Mouse (Mus musculus) central nervous system, embryonic 18 days (tissue): Measurements from ENCODE around the gene Ubqln3. TPM values are rescaled to one million over a fixed set of nuclear protein-coding genes. Genes with fewer than 3 reads are reported as not detected.

Source experiments
- polyA plus RNA-seq: library from polyadenylated mRNA; depleted of rRNA; stranded (reverse); fragments of >200 nt; gene quantifications from 2 replicates; pipeline ENCODE4 v1.2.3, GENCODE M21; 2012; rRNA removed

The Ubqln3 gene
- not detected in 2 replicates for polyA plus RNA-seq

GRCm38 (mm10) chr7:104143179-104143578, at the start of gene Ubqln3:
Gene Ubqln3, minus strand, starts transcription at chr7:104143279.

DNA sequence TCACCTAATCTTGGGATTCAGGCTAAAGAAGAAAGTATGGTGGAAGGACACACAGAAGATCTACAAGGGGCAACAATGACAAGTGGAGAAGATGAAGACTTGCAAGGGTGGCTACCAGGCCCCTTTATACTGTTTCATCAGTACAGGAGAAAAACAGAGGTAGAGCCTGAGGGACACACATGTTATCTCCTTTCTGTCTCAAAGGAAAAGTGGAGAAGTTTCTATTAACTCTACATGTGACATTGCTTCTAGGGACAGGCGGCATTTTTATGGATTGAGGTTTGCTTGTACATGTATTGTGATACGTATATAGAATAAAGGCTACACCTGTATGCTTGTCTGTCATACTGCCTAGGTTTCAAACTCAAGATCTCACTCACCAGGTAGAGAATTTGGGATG, 40.2 kb upstream of the Ubqln3 start, which contains the start of gene Olfr648:
Gene Olfr648 (minus strand): TSS at position 101 of the 400 bp plus-strand sequence.

GRCm38 (mm10) chr7:104150456-104150855, 7.4 kb upstream of the Ubqln3 start, which contains the start of gene Ubqlnl:
Gene Ubqlnl, minus strand, starts transcription at chr7:104150556.

GRCm38 (mm10) chr7:104137305-104137704, 5.8 kb downstream of the Ubqln3 start, which contains the start of gene Olfr643:
Gene Olfr643, minus strand, starts transcription at chr7:104137405.

GRCm38 (mm10) chr7:104129726-104130125, 13.4 kb downstream of the Ubqln3 start, which contains the start of gene Ubqln5:
Gene Ubqln5, minus strand, starts transcription at chr7:104129826.

GRCm38 (mm10) chr7:104104757-104104972, 38.4 kb downstream of the Ubqln3 start, which contains the start of gene Olfr646:
Gene Olfr646, plus strand, starts transcription at chr7:104104873.

Other genes with a start within 250 kb of the Ubqln3 start
- gene Olfr64, start 248.8 kb downstream of the Ubqln3 start, polyA plus RNA-seq, result not detected in 2 replicates
- not detected in 2 replicates for gene Olfr65, start 239.8 kb downstream of the Ubqln3 start, polyA plus RNA-seq
- not detected in 2 replicates for gene Olfr631, start 214.5 kb downstream of the Ubqln3 start, polyA plus RNA-seq
- 0.03 TPM in 1 of 2 replicates, not detected in the other for gene Olfr632, start 208.9 kb downstream of the Ubqln3 start, polyA plus RNA-seq
- not detected in 2 replicates for gene Olfr633, start 198.8 kb downstream of the Ubqln3 start, polyA plus RNA-seq
- gene Olfr635, start 172.1 kb downstream of the Ubqln3 start, polyA plus RNA-seq, result not detected in 2 replicates
- gene Olfr638, start 144.5 kb downstream of the Ubqln3 start, polyA plus RNA-seq, result not detected in 2 replicates
- 0.01 TPM in 1 of 2 replicates, not detected in the other for gene Olfr639, start 126.0 kb downstream of the Ubqln3 start, polyA plus RNA-seq
- not detected in 2 replicates for gene Olfr640, start 117.7 kb downstream of the Ubqln3 start, polyA plus RNA-seq
- gene Olfr641, start 107.8 kb downstream of the Ubqln3 start, polyA plus RNA-seq, result not detected in 2 replicates
- not detected in 2 replicates for gene Olfr642, start 90.6 kb downstream of the Ubqln3 start, polyA plus RNA-seq
- gene 4930516K23Rik, start 81.8 kb downstream of the Ubqln3 start, polyA plus RNA-seq, result not detected in 2 replicates
- gene Olfr644, start 71.4 kb downstream of the Ubqln3 start, polyA plus RNA-seq, result not detected in 2 replicates
- not detected in 2 replicates for gene Olfr645, start 57.8 kb downstream of the Ubqln3 start, polyA plus RNA-seq
- not detected in 2 replicates for gene Olfr646, start 38.4 kb downstream of the Ubqln3 start, polyA plus RNA-seq
- gene Ubqln5, start 13.5 kb downstream of the Ubqln3 start, polyA plus RNA-seq, result not detected in 2 replicates
- not detected in 2 replicates for gene Olfr643, start 5.9 kb downstream of the Ubqln3 start, polyA plus RNA-seq
- gene Ubqlnl, start 7.3 kb upstream of the Ubqln3 start, polyA plus RNA-seq, result not detected in 2 replicates
- 0.17 TPM in 1 of 2 replicates, not detected in the other for gene Olfm5, start 21.6 kb upstream of the Ubqln3 start, polyA plus RNA-seq
- 0.17 and 0.18 TPM in 2 replicates for gene Olfr648, start 40.1 kb upstream of the Ubqln3 start, polyA plus RNA-seq
- not detected in 2 replicates for gene Olfr649, start 52.7 kb upstream of the Ubqln3 start, polyA plus RNA-seq
- gene Trim6, start 75.5 kb upstream of the Ubqln3 start, polyA plus RNA-seq, result 0.39 and 0.59 TPM in 2 replicates
- gene Trim34a, start 101.2 kb upstream of the Ubqln3 start, polyA plus RNA-seq, result 2.1 and 3.1 TPM in 2 replicates
- 0.16 and 0.21 TPM in 2 replicates for gene Trim5, start 144.8 kb upstream of the Ubqln3 start, polyA plus RNA-seq
- 2.9 and 3.8 TPM in 2 replicates for gene Trim12a, start 172.2 kb upstream of the Ubqln3 start, polyA plus RNA-seq
- gene Trim34b, start 186.2 kb upstream of the Ubqln3 start, polyA plus RNA-seq, result 0.04 TPM in 1 of 2 replicates, not detected in the other
- 1.7 and 1.9 TPM in 2 replicates for gene Trim12c, start 210.1 kb upstream of the Ubqln3 start, polyA plus RNA-seq
- 0.05 TPM in 1 of 2 replicates, not detected in the other for gene Trim30b, start 226.6 kb upstream of the Ubqln3 start, polyA plus RNA-seq